ENCODE assay signal across 29 mouse cellular contexts in genomic region chr6:146230903-146231302, GRCm38 (mm10).
DNase-seq lines count a peak whose midpoint lies in the region; ATAC-seq and TF ChIP-seq lines count a peak whose summit lies in the region.
"Had no signal": no experiment of that assay in that cellular context is flagged by ENCODE, and none has a peak within 500 bp of the region (broad histone marks: within the 10 kb centered on the region; RNA-seq: fewer than 3 reads in every experiment).

No protein-coding gene starts in this region.

- H3K9ac ChIP-seq in MEL (ENCODE audit: control insufficient read depth, low read depth, low read length, poor library complexity, severe bottlenecking) = no peak overlapping the region
- peak overlapping the region; percentile 33; the same call in 1 of the 2 replicates for H3K9ac ChIP-seq in liver, embryonic 12.5 days
- no peak overlapping the region for H3K9ac ChIP-seq in liver, embryonic 15.5 days
- H3K9ac ChIP-seq: embryonic facial prominence, embryonic 13.5 days; forebrain, embryonic 12.5 days; forebrain, embryonic 15.5 days; heart, embryonic 15.5 days; hindbrain, embryonic 13.5 days had no signal

- peak; percentile 45; the same call in 1 of the 2 replicates for ATAC-seq in erythroid progenitor cell, adult 5-6 weeks (replicated peaks; ENCODE audit: low FRiP score, poor library complexity, severe bottlenecking)
- peak; percentile 76 for ATAC-seq in liver, embryonic 12.5 days
- ATAC-seq in liver, embryonic 15.5 days (ENCODE audit: insufficient read depth) = peak; percentile 78
- no peak for ATAC-seq in monocyte, adult 5-6 weeks (replicated peaks; ENCODE audit: insufficient number of reproducible peaks, low FRiP score, low TSS enrichment, poor library complexity, severe bottlenecking)
- ATAC-seq: activated CD4-positive, CD25-positive, alpha-beta regulatory T cell, adult 4 months; CD4-positive, CD25-positive, alpha-beta regulatory T cell, adult 4 months; forebrain, embryonic 15.5 days; hindbrain, embryonic 16.5 days had no signal

- peak overlapping the region in 1 of 2 experiments; percentile 19; a peak in 2 of 4 replicates for H3K4me3 ChIP-seq in MEL (ENCODE audit: control insufficient read depth in 1 of 2, insufficient read depth in 1 of 2, low read depth in 2 of 2, low read length in 2 of 2)
- H3K4me3 ChIP-seq in liver, embryonic 12.5 days = no peak overlapping the region
- no peak overlapping the region for H3K4me3 ChIP-seq in liver, embryonic 15.5 days (replicated peaks)
- H3K4me3 ChIP-seq: embryonic facial prominence, embryonic 10.5 days; embryonic facial prominence, embryonic 13.5 days; forebrain, embryonic 12.5 days; forebrain, embryonic 15.5 days; heart, embryonic 15.5 days; hindbrain, embryonic 10.5 days; hindbrain, embryonic 13.5 days had no signal

- H3K36me3 ChIP-seq in MEL (ENCODE audit: control insufficient read depth in 1 of 2, insufficient read depth in 2 of 2, low read length in 2 of 2) = peaks cover 0 to 11% of the 10 kb centered on the region in 2 experiments; a peak in 2 of 4 replicates
- H3K36me3 ChIP-seq in liver, embryonic 12.5 days = peaks cover 31% of the 10 kb centered on the region
- H3K36me3 ChIP-seq in liver, embryonic 15.5 days (replicated peaks) = peaks cover 49% of the 10 kb centered on the region
- H3K36me3 ChIP-seq: embryonic facial prominence, embryonic 10.5 days; embryonic facial prominence, embryonic 13.5 days; forebrain, embryonic 12.5 days; forebrain, embryonic 15.5 days; hindbrain, embryonic 10.5 days; hindbrain, embryonic 13.5 days had no signal

- H3K27ac ChIP-seq in MEL (ENCODE audit: control insufficient read depth, low read depth, low read length) = 0 out of 2 replicates have a peak overlapping the region, but pooled peaks have one; percentile 10
- peak overlapping the region; percentile 79 for H3K27ac ChIP-seq in liver, embryonic 12.5 days
- peak overlapping the region; percentile 90 for H3K27ac ChIP-seq in liver, embryonic 15.5 days (replicated peaks)
- H3K27ac ChIP-seq: embryonic facial prominence, embryonic 10.5 days; embryonic facial prominence, embryonic 13.5 days; forebrain, embryonic 12.5 days; forebrain, embryonic 15.5 days; heart, embryonic 15.5 days; hindbrain, embryonic 10.5 days; hindbrain, embryonic 13.5 days had no signal

- DNase-seq in MEL (ENCODE audit: low read depth, low spot score) = no peak
- no peak for DNase-seq in natural killer cell, adult 2 months (ENCODE audit: low spot score in 2 of 2)
- DNase-seq in gastrocnemius, postnatal 10 days = no peak
- no peak for DNase-seq in ovary, postnatal 36 days (ENCODE audit: low spot score)
- DNase-seq: adrenal gland, adult 8-10 months; adrenal gland, postnatal 25 days; cerebellum, adult 11-12 months; cerebellum, adult 8-10 months; cerebellum, postnatal 10 days; cerebellum, postnatal 36 days; embryo, embryonic 11 days; gastrocnemius, postnatal 36 days; heart, postnatal 10 days; heart, postnatal 36 days had no signal

- no peaks in the 10 kb centered on the region for H3K9me3 ChIP-seq in MEL (replicated peaks; ENCODE audit: insufficient read depth, low read length)
- no peaks in the 10 kb centered on the region for H3K9me3 ChIP-seq in liver, embryonic 12.5 days (replicated peaks)
- no peaks in the 10 kb centered on the region for H3K9me3 ChIP-seq in liver, embryonic 15.5 days (replicated peaks)
- H3K9me3 ChIP-seq: embryonic facial prominence, embryonic 10.5 days; embryonic facial prominence, embryonic 13.5 days; forebrain, embryonic 12.5 days; forebrain, embryonic 15.5 days; heart, embryonic 15.5 days; hindbrain, embryonic 10.5 days; hindbrain, embryonic 13.5 days had no signal

- TF ChIP-seq RAD21 in MEL (IDR thresholded peaks at IDR 0.05; ENCODE audit: low read depth, low read length) = no peak

- no peaks in the 10 kb centered on the region for H3K27me3 ChIP-seq in MEL (ENCODE audit: control insufficient read depth in 1 of 2, insufficient read depth in 2 of 2, low read length in 2 of 2)
- H3K27me3 ChIP-seq in liver, embryonic 12.5 days (replicated peaks) = no peaks in the 10 kb centered on the region
- H3K27me3 ChIP-seq in liver, embryonic 15.5 days = no peaks in the 10 kb centered on the region
- H3K27me3 ChIP-seq: embryonic facial prominence, embryonic 13.5 days; forebrain, embryonic 12.5 days; forebrain, embryonic 15.5 days; heart, embryonic 15.5 days; hindbrain, embryonic 13.5 days had no signal

- H3K4me1 ChIP-seq in MEL (ENCODE audit: control insufficient read depth in 1 of 2, insufficient read depth in 2 of 2, low read length in 2 of 2) = peaks cover 6 to 14% of the 10 kb centered on the region in 2 experiments
- peaks cover 55% of the 10 kb centered on the region for H3K4me1 ChIP-seq in liver, embryonic 12.5 days
- peaks cover 52% of the 10 kb centered on the region for H3K4me1 ChIP-seq in liver, embryonic 15.5 days (replicated peaks)
- H3K4me1 ChIP-seq: heart, embryonic 15.5 days; hindbrain, embryonic 10.5 days had no signal

- no peak for TF ChIP-seq EP300 in MEL (IDR thresholded peaks at IDR 0.05; ENCODE audit: low read depth in 1 of 2, low read length in 2 of 2)

- H3K4me2 ChIP-seq in liver, embryonic 12.5 days = peak overlapping the region; percentile 56
- peak overlapping the region; percentile 73 for H3K4me2 ChIP-seq in liver, embryonic 15.5 days
- H3K4me2 ChIP-seq: embryonic facial prominence, embryonic 13.5 days; forebrain, embryonic 12.5 days; forebrain, embryonic 15.5 days; heart, embryonic 11.5 days; heart, embryonic 15.5 days; hindbrain, embryonic 13.5 days had no signal

- no peak for TF ChIP-seq CTCF in MEL (IDR thresholded peaks at IDR 0.05 in 2 of 3, conservative IDR thresholded peaks at IDR 0.05 in 1 of 3; ENCODE audit: control insufficient read depth in 1 of 3, insufficient read depth in 1 of 3, low read depth in 2 of 3, low read length in 3 of 3, poor library complexity in 1 of 3, severe bottlenecking in 1 of 3)

- no peak for TF ChIP-seq POLR2A in MEL (IDR thresholded peaks at IDR 0.05; ENCODE audit: control insufficient read depth in 1 of 2, insufficient read depth in 1 of 2, low read depth in 1 of 2, low read length in 2 of 2, poor library complexity in 1 of 2)

- 62% methylated on average over 6 of the region's 6 CpGs for WGBS in liver, embryonic 12.5 days (ENCODE audit: insufficient replicate concordance)
- WGBS in liver, embryonic 15.5 days (ENCODE audit: insufficient replicate concordance) = 47% methylated on average over 6 of the region's 6 CpGs

- H3K79me2 ChIP-seq in MEL (ENCODE audit: control insufficient read depth, insufficient read depth, low read length, poor library complexity) = no peaks in the 10 kb centered on the region

TF ChIP-seq in MEL, 35 proteins besides CTCF, POLR2A, EP300 and RAD21:
- TF ChIP-seq MXI1 (IDR thresholded peaks at IDR 0.05; ENCODE audit: low read depth, low read length) = no peak
- no peak for TF ChIP-seq ZNF384 (IDR thresholded peaks at IDR 0.05; ENCODE audit: low read depth, low read length)
- TF ChIP-seq USF2 (IDR thresholded peaks at IDR 0.05; ENCODE audit: borderline replicate concordance in 1 of 2, insufficient read depth in 1 of 2, low read depth in 1 of 2, low read length in 2 of 2) = no peak
- no peak for TF ChIP-seq CHD1 (IDR thresholded peaks at IDR 0.05; ENCODE audit: low read depth, low read length)
- TF ChIP-seq MEF2A (IDR thresholded peaks at IDR 0.05; ENCODE audit: extremely low read depth, insufficient replicate concordance, low read depth, low read length, poor library complexity, severe bottlenecking) = no peak
- no peak for TF ChIP-seq NRF1 (IDR thresholded peaks at IDR 0.05; ENCODE audit: insufficient read depth, low read depth, low read length, poor library complexity, severe bottlenecking)
- no peak for TF ChIP-seq MYB (IDR thresholded peaks at IDR 0.05; ENCODE audit: low read depth, low read length)
- no peak for TF ChIP-seq POLR2AphosphoS5 (IDR thresholded peaks at IDR 0.05; ENCODE audit: borderline replicate concordance, low read depth, low read length)
- TF ChIP-seq SMC3 (IDR thresholded peaks at IDR 0.05; ENCODE audit: low read depth, low read length) = no peak
- no peak for TF ChIP-seq ELF1 (IDR thresholded peaks at IDR 0.05; ENCODE audit: low read depth, low read length)
- no peak for TF ChIP-seq TCF12 (IDR thresholded peaks at IDR 0.05; ENCODE audit: low read depth, low read length)
- no peak for TF ChIP-seq JUND (IDR thresholded peaks at IDR 0.05; ENCODE audit: low read depth, low read length)
- no peak for TF ChIP-seq E2F4 (IDR thresholded peaks at IDR 0.05; ENCODE audit: borderline replicate concordance, low read depth, low read length)
- no peak for TF ChIP-seq HCFC1 (IDR thresholded peaks at IDR 0.05; ENCODE audit: low read depth, low read length)
- no peak for TF ChIP-seq SIN3A (IDR thresholded peaks at IDR 0.05; ENCODE audit: low read length)

Comparison
In these comparisons a context has a peak if more than half of its experiments do, and no peak if none do; other contexts are left out.
1. H3K27ac ChIP-seq: peak in every context shown above with its lines; median percentile 90 in liver, embryonic 15.5 days; 79 in liver, embryonic 12.5 days; 10 in MEL.